Mouse (Mus musculus) CH12.LX (cell line): ENCODE data around the gene Plekhs1. TPM values are rescaled to one million over a fixed set of nuclear protein-coding genes. Genes with fewer than 3 reads are reported as not detected.

Experiments used
- DNase-seq: peaks from one replicate; pipeline ENCODE4 v3.0.0-alpha.2; 2013; ENCODE audit errors: extremely low read depth
- H3K27ac ChIP-seq: 2 replicates; pipeline ENCODE4 v1.5.1; 2012; ENCODE audit warnings: low read depth, mild to moderate bottlenecking, control low read depth, moderate library complexity; ENCODE audit not compliant: insufficient read depth
- H3K27me3 ChIP-seq: replicated peaks from 2 replicates; pipeline ENCODE3; 2012; ENCODE audit warnings: inconsistent platforms
- H3K36me3 ChIP-seq, 2 experiments: replicated peaks in 1 of 2; 2 replicates each; pipeline versions ENCODE3 to v1.6.1; 2012; ENCODE audit warnings: inconsistent platforms in 1 of 2, low read length in 1 of 2, mild to moderate bottlenecking in 1 of 2, mixed read lengths in 1 of 2, moderate library complexity in 1 of 2; ENCODE audit not compliant: control insufficient read depth in 1 of 2, insufficient read depth in 1 of 2
- H3K4me1 ChIP-seq, 2 experiments: 2 replicates each; pipeline ENCODE4 v1.6.1; 2012; ENCODE audit warnings: inconsistent platforms in 1 of 2, moderate library complexity in 1 of 2; ENCODE audit not compliant: insufficient read depth in 2 of 2, control insufficient read depth in 1 of 2
- H3K4me2 ChIP-seq: 2 replicates; pipeline ENCODE4 v1.6.1; 2012; ENCODE audit warnings: low read depth, mild to moderate bottlenecking, control low read depth; ENCODE audit not compliant: poor library complexity, insufficient read depth, severe bottlenecking
- H3K4me3 ChIP-seq, 3 experiments: fragments of 150-350 bp in 1 of 3; sonication (generic) in 1 of 3; replicated peaks in 1 of 3; 2 replicates each; pipeline versions ENCODE3 to v1.5.1; 2011 to 2012; ENCODE audit warnings: low read depth in 2 of 3, low read length in 2 of 3, mild to moderate bottlenecking in 2 of 3, moderate library complexity in 2 of 3, control low read depth in 1 of 3, improper control_type of control experiment in 1 of 3, inconsistent platforms in 1 of 3, mixed read lengths in 1 of 3; ENCODE audit not compliant: poor library complexity in 1 of 3
- H3K79me2 ChIP-seq: replicated peaks from 2 replicates; pipeline ENCODE4 v1.6.1; 2012; ENCODE audit warnings: mild to moderate bottlenecking, moderate library complexity; ENCODE audit not compliant: control insufficient read depth, poor library complexity, insufficient read depth, severe bottlenecking; ENCODE audit errors: extremely low read depth
- H3K9ac ChIP-seq: 2 replicates; pipeline ENCODE4 v1.6.1; 2012; ENCODE audit warnings: low read depth, mild to moderate bottlenecking, control low read depth, moderate library complexity; ENCODE audit not compliant: insufficient read depth
- H3K9me3 ChIP-seq: replicated peaks from 2 replicates; pipeline ENCODE3; 2012; ENCODE audit warnings: low read length, inconsistent platforms, mixed read lengths
- BHLHE40 ChIP-seq: IDR thresholded peaks from 2 replicates; pipeline ENCODE4 v1.6.1; 2011; ENCODE audit warnings: mild to moderate bottlenecking, low read depth, low read length, improper control_type of control experiment
- CHD1 ChIP-seq: IDR thresholded peaks from 2 replicates; pipeline ENCODE4 v1.6.1; 2012; ENCODE audit warnings: low read depth, low read length, improper control_type of control experiment, inconsistent platforms
- CHD2 ChIP-seq: IDR thresholded peaks from 2 replicates; pipeline ENCODE4 v1.6.1; 2011; ENCODE audit warnings: low read length, improper control_type of control experiment
- CTCF ChIP-seq, 2 experiments: IDR thresholded peaks in 1 of 2; conservative IDR thresholded peaks in 1 of 2; 2 replicates each; pipeline ENCODE4 v1.5.1; 2011 to 2012; ENCODE audit warnings: low read depth in 2 of 2, low read length in 2 of 2, improper control_type of control experiment in 1 of 2, inconsistent platforms in 1 of 2, mild to moderate bottlenecking in 1 of 2, moderate library complexity in 1 of 2
- E2F4 ChIP-seq: IDR thresholded peaks from 2 replicates; pipeline ENCODE4 v1.6.1; 2011; ENCODE audit warnings: low read depth, low read length, improper control_type of control experiment; ENCODE audit not compliant: insufficient replicate concordance
- EP300 ChIP-seq: IDR thresholded peaks from 2 replicates; pipeline ENCODE4 v1.6.1; 2011; ENCODE audit warnings: low read length, improper control_type of control experiment
- GABPA ChIP-seq: IDR thresholded peaks from 2 replicates; pipeline ENCODE4 v1.6.1; 2012; ENCODE audit warnings: low read depth, low read length, improper control_type of control experiment, inconsistent platforms; ENCODE audit not compliant: insufficient replicate concordance
- HCFC1 ChIP-seq: IDR thresholded peaks from 2 replicates; pipeline ENCODE4 v1.6.1; 2012; ENCODE audit warnings: low read depth, mild to moderate bottlenecking, inconsistent platforms, low read length, improper control_type of control experiment
- JUN ChIP-seq: IDR thresholded peaks from 2 replicates; pipeline ENCODE4 v1.6.1; 2011; ENCODE audit warnings: low read depth, mild to moderate bottlenecking, low read length, improper control_type of control experiment, moderate library complexity; ENCODE audit not compliant: insufficient read depth
- MAFK ChIP-seq: IDR thresholded peaks from 2 replicates; pipeline ENCODE4 v1.6.1; 2011; ENCODE audit warnings: low read length, improper control_type of control experiment; ENCODE audit not compliant: insufficient replicate concordance
- MAZ ChIP-seq: IDR thresholded peaks from 2 replicates; pipeline ENCODE4 v1.6.1; 2012; ENCODE audit warnings: low read depth, mild to moderate bottlenecking, inconsistent platforms, low read length, improper control_type of control experiment, moderate library complexity
- MEF2A ChIP-seq: IDR thresholded peaks from 2 replicates; pipeline ENCODE4 v1.6.1; 2014; ENCODE audit warnings: low read depth, mild to moderate bottlenecking, inconsistent platforms, low read length, improper control_type of control experiment, borderline replicate concordance
- MXI1 ChIP-seq: IDR thresholded peaks from 2 replicates; pipeline ENCODE4 v1.6.1; 2011; ENCODE audit warnings: mild to moderate bottlenecking, low read depth, low read length, improper control_type of control experiment
- MYC ChIP-seq: IDR thresholded peaks from 2 replicates; pipeline ENCODE4 v1.6.1; 2011; ENCODE audit warnings: low read depth, mild to moderate bottlenecking, improper control_type of control experiment, low read length
- POLR2A ChIP-seq: IDR thresholded peaks from 2 replicates; pipeline ENCODE4 v1.6.1; 2011; ENCODE audit warnings: low read depth, mild to moderate bottlenecking, improper control_type of control experiment, low read length
- POLR2AphosphoS2 ChIP-seq: IDR thresholded peaks from 2 replicates; pipeline ENCODE4 v1.6.1; 2011; ENCODE audit warnings: low read depth, low read length, improper control_type of control experiment
- RAD21 ChIP-seq: IDR thresholded peaks from 2 replicates; pipeline ENCODE4 v1.6.1; 2011; ENCODE audit warnings: low read depth, mild to moderate bottlenecking, low read length, improper control_type of control experiment, moderate library complexity
- SIN3A ChIP-seq: IDR thresholded peaks from 2 replicates; pipeline ENCODE4 v1.6.1; 2012; ENCODE audit warnings: low read length, improper control_type of control experiment, inconsistent platforms
- SMC3 ChIP-seq: IDR thresholded peaks from 2 replicates; pipeline ENCODE4 v1.6.1; 2011; ENCODE audit warnings: low read depth, low read length, improper control_type of control experiment
- TBP ChIP-seq: conservative IDR thresholded peaks from 2 replicates; pipeline ENCODE4 v1.6.1; 2011; ENCODE audit warnings: low read depth, low read length, improper control_type of control experiment
- TCF12 ChIP-seq: IDR thresholded peaks from 2 replicates; pipeline ENCODE4 v1.6.1; 2014; ENCODE audit warnings: low read depth, mild to moderate bottlenecking, inconsistent platforms, low read length, improper control_type of control experiment
- USF1 ChIP-seq: IDR thresholded peaks from 2 replicates; pipeline ENCODE4 v1.6.1; 2014; ENCODE audit warnings: low read depth, mild to moderate bottlenecking, inconsistent platforms, low read length, improper control_type of control experiment
- USF2 ChIP-seq: conservative IDR thresholded peaks from 2 replicates; pipeline ENCODE4 v1.6.1; 2011; ENCODE audit warnings: low read depth, low read length, improper control_type of control experiment
- ZKSCAN1 ChIP-seq: IDR thresholded peaks from 2 replicates; pipeline ENCODE4 v1.6.1; 2012; ENCODE audit warnings: low read depth, inconsistent platforms, low read length, improper control_type of control experiment, borderline replicate concordance
- ZMIZ1 ChIP-seq: IDR thresholded peaks from 2 replicates; pipeline ENCODE4 v1.6.1; 2012; ENCODE audit warnings: low read depth, mild to moderate bottlenecking, inconsistent platforms, low read length, improper control_type of control experiment
- ZNF384 ChIP-seq: IDR thresholded peaks from 2 replicates; pipeline ENCODE4 v1.6.1; 2012; ENCODE audit warnings: low read depth, low read length, improper control_type of control experiment, inconsistent platforms
- dilution Hi-C: fragments of 300-500 bp; cut with MboI; formaldehyde crosslinking; loops from 2 replicates; pipeline ENCODE4 v1.14.3; 2020; ENCODE audit warnings: low sequenced_read_pairs; ENCODE audit not compliant: extremely low pct_unique_long_range_greater_than_20kb, extremely low pct_ligation_motif_present
- in situ Hi-C: fragments of 300-500 bp; cut with MboI; formaldehyde crosslinking; loops from 3 replicates; pipeline ENCODE4 v1.14.3; 2019; ENCODE audit warnings: low sequenced_read_pairs, low pct_ligation_motif_present, low pct_unique_long_range_greater_than_20kb, mixed read lengths
- polyA plus RNA-seq: library from polyadenylated mRNA; unstranded; fragments of >175 nt; gene quantifications from 2 replicates; pipeline ENCODE4 v1.2.1, GENCODE M21; 2012; ENCODE audit warnings: low read depth; ENCODE audit not compliant: insufficient read length
- total RNA-seq, 2 experiments: library from RNA; depleted of rRNA; stranded (reverse); fragments of 300-350 nt in 1 of 2; fragments of >200 nt in 1 of 2; gene quantifications; 2 replicates each; pipeline ENCODE4 v1.2.3; 2012 to 2014

Gene Plekhs1
- total and polyA plus RNA-seq, 3 experiments: not detected

GRCm38 (mm10) chr19:56535064-56535463, 73.6 kb downstream of the Plekhs1 start:
- peaks cover 33 to 76% of the 10 kb centered on the region in 2 experiments for H3K36me3 ChIP-seq
- in situ Hi-C loops (no loop called here), dilution Hi-C loops (no loop called here)
- H3K4me2 ChIP-seq: no peak overlapping the region
- no peak for TF ChIP-seq TCF12
- no peak for TF ChIP-seq BHLHE40
- no peak for TF ChIP-seq RAD21
- no peak for TF ChIP-seq MYC
- no peak for TF ChIP-seq SMC3
- no peak for TF ChIP-seq MAZ
- no peak for TF ChIP-seq CHD2
- TF ChIP-seq TBP: no peak
- TF ChIP-seq ZKSCAN1: no peak
- TF ChIP-seq HCFC1: no peak
- no peak for TF ChIP-seq ZMIZ1
- no peak for TF ChIP-seq E2F4
- no peak for TF ChIP-seq MXI1
- TF ChIP-seq POLR2A: no peak
- no peak for TF ChIP-seq CHD1
- H3K27me3 ChIP-seq: no peaks in the 10 kb centered on the region
- H3K9me3 ChIP-seq: no peaks in the 10 kb centered on the region
- DNase-seq: no peak
- H3K27ac ChIP-seq: no peak overlapping the region
- no peak overlapping the region for H3K9ac ChIP-seq
- H3K4me3 ChIP-seq: no peak overlapping the region
- no peaks in the 10 kb centered on the region for H3K4me1 ChIP-seq
- H3K79me2 ChIP-seq: no peaks in the 10 kb centered on the region

- DNase-seq: no peak
- Histone ChIP-seq H3K9ac (no peak overlapping the region), H3K27ac (no peak overlapping the region), H3K36me3 (peaks cover 36 to 83% of the 10 kb centered on the region in 2 experiments), H3K4me1 (no peaks in the 10 kb centered on the region), H3K4me3 (no peak overlapping the region), H3K4me2 (no peak overlapping the region), H3K9me3 (no peaks in the 10 kb centered on the region), H3K79me2 (no peaks in the 10 kb centered on the region), H3K27me3 (no peaks in the 10 kb centered on the region)
- in situ Hi-C loops: no loop called here
- dilution Hi-C loops: no loop called here
- TF ChIP-seq MEF2A (no peak), POLR2AphosphoS2 (no peak), ZNF384 (no peak), MAFK (no peak), CTCF (conservative IDR thresholded peaks at IDR 0.05 in 1 of 2, IDR thresholded peaks at IDR 0.05 in 1 of 2; ENCODE audit: low read depth in 2 of 2, low read length in 2 of 2) (no peak), GABPA (no peak), USF1 (no peak), RAD21 (no peak), JUN (no peak), EP300 (no peak), USF2 (no peak), E2F4 (no peak), SIN3A (no peak), POLR2A (no peak), CHD1 (no peak), ZMIZ1 (no peak)
Measured at GRCm38 (mm10) chr19:56535765-56536164, 74.3 kb downstream of the Plekhs1 start.

Other genes starting within 250 kb of the Plekhs1 start
- gene Habp2, start 174.5 kb upstream of the Plekhs1 start, total RNA-seq (2012; rRNA removed): not detected in 2 replicates
- gene Habp2, start 174.5 kb upstream of the Plekhs1 start, total RNA-seq (2014; rRNA removed): not detected in 2 replicates
- not detected in 2 replicates for gene Habp2, start 174.5 kb upstream of the Plekhs1 start, polyA plus RNA-seq
- 0.88 and 1.5 TPM in 2 replicates for gene Nrap, start 71.6 kb upstream of the Plekhs1 start, total RNA-seq (2012; rRNA removed)
- gene Nrap, start 71.6 kb upstream of the Plekhs1 start, total RNA-seq (2014; rRNA removed): 0.04 TPM in 1 of 2 replicates, not detected in the other
- 0.15 and 0.17 TPM in 2 replicates for gene Nrap, start 71.6 kb upstream of the Plekhs1 start, polyA plus RNA-seq
- 6.3 and 6.7 TPM in 2 replicates for gene Casp7, start 64.5 kb upstream of the Plekhs1 start, total RNA-seq (2012; rRNA removed)
- gene Casp7, start 64.5 kb upstream of the Plekhs1 start, total RNA-seq (2014; rRNA removed): 8.8 and 11.8 TPM in 2 replicates
- gene Casp7, start 64.5 kb upstream of the Plekhs1 start, polyA plus RNA-seq: 5.8 and 6.8 TPM in 2 replicates
- gene Dclre1a, start 86.6 kb downstream of the Plekhs1 start, total RNA-seq (2012; rRNA removed): 8.3 and 9.3 TPM in 2 replicates
- 14.8 and 15.7 TPM in 2 replicates for gene Dclre1a, start 86.6 kb downstream of the Plekhs1 start, total RNA-seq (2014; rRNA removed)
- 11.4 and 13.1 TPM in 2 replicates for gene Dclre1a, start 86.6 kb downstream of the Plekhs1 start, polyA plus RNA-seq
- 9.5 and 9.9 TPM in 2 replicates for gene Nhlrc2, start 86.6 kb downstream of the Plekhs1 start, total RNA-seq (2012; rRNA removed)
- gene Nhlrc2, start 86.6 kb downstream of the Plekhs1 start, total RNA-seq (2014; rRNA removed): 12.6 and 12.9 TPM in 2 replicates
- gene Nhlrc2, start 86.6 kb downstream of the Plekhs1 start, polyA plus RNA-seq: 18.3 and 22.9 TPM in 2 replicates